Mouse (Mus musculus) T-cell, adult 2 months (primary cell): Measurements from ENCODE around the gene 6820408C15Rik.

Source experiments
- DNase-seq: peaks from one replicate; pipeline ENCODE4 v3.0.0; 2022; ENCODE audit warnings: low spot score

The 6820408C15Rik gene

GRCm38 (mm10) chr2:152472434-152472833 is 57.0 kb downstream of the 6820408C15Rik start:
- no peak for DNase-seq

- no peak for DNase-seq
Observed at GRCm38 (mm10) chr2:152476763-152477162, 61.4 kb downstream of the 6820408C15Rik start, which contains the start of gene Defb20. Gene Defb20, plus strand, starts transcription at chr2:152477063.

- DNase-seq, result no peak
Observed at GRCm38 (mm10) chr2:152480881-152481280, 65.5 kb downstream of the 6820408C15Rik start.

GRCm38 (mm10) chr2:152481726-152482125 is 66.3 kb downstream of the 6820408C15Rik start:
- no peak for DNase-seq

GRCm38 (mm10) chr2:152487024-152487423 is 71.6 kb downstream of the 6820408C15Rik start:
- no peak for DNase-seq

- DNase-seq, result no peak
Observed at GRCm38 (mm10) chr2:152490038-152490437, 74.7 kb downstream of the 6820408C15Rik start, which contains the start of gene Defb22. Gene Defb22, minus strand, starts transcription at chr2:152490138.

- no peak for DNase-seq
Observed at GRCm38 (mm10) chr2:152493151-152493550, 77.8 kb downstream of the 6820408C15Rik start.
